Mouse (Mus musculus): ENCODE data around the gene Shank2. TPM values are rescaled to one million over a fixed set of nuclear protein-coding genes. Genes with fewer than 3 reads are reported as not detected.

Shank2 gene
- total RNA-seq, 2 experiments from 2014 or later: 0.20 to 0.41 TPM

- DNase-seq: no peak
These were observed 104.8 kb downstream of the Shank2 start for GRCm38 (mm10) chr7:144106352-144107011.

- DNase-seq: no peak
These were observed 106.4 kb downstream of the Shank2 start for GRCm38 (mm10) chr7:144108141-144108540.

- no peak for DNase-seq
These were observed 109.4 kb downstream of the Shank2 start for GRCm38 (mm10) chr7:144111026-144111604.

GRCm38 (mm10) chr7:144111981-144112380 lies 110.3 kb downstream of the Shank2 start:
- no peak for DNase-seq

GRCm38 (mm10) chr7:144114230-144114629 lies 112.5 kb downstream of the Shank2 start:
- no peak for DNase-seq

GRCm38 (mm10) chr7:144119562-144119961 lies 117.8 kb downstream of the Shank2 start:
- DNase-seq: peak; percentile 6 to 26

- no peak for DNase-seq
These were observed 131.1 kb downstream of the Shank2 start for GRCm38 (mm10) chr7:144132699-144133387.

- no peak for DNase-seq
These were observed 131.8 kb downstream of the Shank2 start for GRCm38 (mm10) chr7:144133388-144133998.

GRCm38 (mm10) chr7:144134699-144135098 lies 133.0 kb downstream of the Shank2 start:
- DNase-seq: no peak

GRCm38 (mm10) chr7:144137827-144138226 lies 136.1 kb downstream of the Shank2 start:
- no peak for DNase-seq

GRCm38 (mm10) chr7:144138476-144138875 lies 136.7 kb downstream of the Shank2 start:
- peak in 1 of 2 experiments; percentile 7 for DNase-seq

GRCm38 (mm10) chr7:144139691-144140090 lies 138.0 kb downstream of the Shank2 start:
- no peak for DNase-seq

GRCm38 (mm10) chr7:144140470-144140869 lies 138.7 kb downstream of the Shank2 start:
- no peak for DNase-seq

- DNase-seq: no peak
These were observed 140.3 kb downstream of the Shank2 start for GRCm38 (mm10) chr7:144142036-144142435.

GRCm38 (mm10) chr7:144143941-144144340 lies 142.2 kb downstream of the Shank2 start:
- DNase-seq: no peak

- no peak for DNase-seq
These were observed 146.4 kb downstream of the Shank2 start for GRCm38 (mm10) chr7:144148111-144148510.

GRCm38 (mm10) chr7:144153124-144153523 lies 151.4 kb downstream of the Shank2 start:
- DNase-seq: no peak

- DNase-seq: no peak
These were observed 152.0 kb downstream of the Shank2 start for GRCm38 (mm10) chr7:144153682-144154081.

- peak; percentile 10 to 18 for DNase-seq
These were observed 156.2 kb downstream of the Shank2 start for GRCm38 (mm10) chr7:144157936-144158335.

GRCm38 (mm10) chr7:144159556-144159955 lies 157.8 kb downstream of the Shank2 start:
- no peak for DNase-seq

GRCm38 (mm10) chr7:144160066-144160465 lies 158.3 kb downstream of the Shank2 start:
- DNase-seq: no peak

GRCm38 (mm10) chr7:144160646-144161249 lies 159.0 kb downstream of the Shank2 start:
- DNase-seq: no peak

Data from heart, adult 18-20 months (tissue).